Mouse (Mus musculus): Measurements from ENCODE around the gene Lst1.

Lst1 gene

DNA sequence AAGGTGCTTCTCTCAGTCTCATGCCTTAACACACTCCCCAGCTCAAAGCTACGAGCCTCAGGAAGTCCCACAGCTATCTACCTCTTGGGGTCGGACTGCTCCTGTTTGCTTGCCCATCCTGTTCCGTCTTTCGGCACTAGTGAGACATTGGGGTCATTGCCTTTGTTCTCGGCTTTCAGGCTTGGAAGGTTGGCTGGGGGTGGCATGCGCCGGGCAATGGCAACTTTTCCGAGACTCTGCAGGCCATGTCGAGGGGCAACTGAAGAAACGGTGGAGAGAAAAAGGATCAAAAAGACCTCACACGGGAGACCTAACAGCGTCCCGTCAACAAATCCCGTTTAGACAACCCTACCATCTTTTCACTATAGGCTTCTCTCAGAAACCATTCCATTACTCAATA lies 26.1 kb downstream of the Lst1 start:
- no peak for TF ChIP-seq GATA4 (IDR thresholded peaks at IDR 0.05; ENCODE audit: insufficient replicate concordance, low read length)

DNA sequence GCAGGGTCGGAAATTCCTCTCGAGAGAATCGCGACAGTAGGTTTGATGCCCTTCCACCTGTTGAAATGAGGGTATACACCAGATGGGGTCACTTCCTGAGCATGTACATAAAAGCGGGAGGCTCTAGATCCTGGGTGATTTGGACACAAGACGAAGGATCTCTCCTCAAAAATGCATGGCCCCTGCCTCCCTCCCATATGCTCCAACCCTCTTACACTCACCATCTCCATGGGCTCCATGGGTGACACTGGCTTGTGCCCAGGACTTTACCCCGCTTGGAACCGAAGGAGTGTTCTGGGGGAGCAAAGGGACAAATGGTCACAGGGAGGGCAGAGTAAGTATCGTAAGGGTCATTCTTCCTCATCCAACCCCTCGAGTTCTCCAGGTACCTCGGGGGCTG lies 26.8 kb downstream of the Lst1 start:
- TF ChIP-seq GATA4 (IDR thresholded peaks at IDR 0.05; ENCODE audit: insufficient replicate concordance, low read length), result no peak

DNA sequence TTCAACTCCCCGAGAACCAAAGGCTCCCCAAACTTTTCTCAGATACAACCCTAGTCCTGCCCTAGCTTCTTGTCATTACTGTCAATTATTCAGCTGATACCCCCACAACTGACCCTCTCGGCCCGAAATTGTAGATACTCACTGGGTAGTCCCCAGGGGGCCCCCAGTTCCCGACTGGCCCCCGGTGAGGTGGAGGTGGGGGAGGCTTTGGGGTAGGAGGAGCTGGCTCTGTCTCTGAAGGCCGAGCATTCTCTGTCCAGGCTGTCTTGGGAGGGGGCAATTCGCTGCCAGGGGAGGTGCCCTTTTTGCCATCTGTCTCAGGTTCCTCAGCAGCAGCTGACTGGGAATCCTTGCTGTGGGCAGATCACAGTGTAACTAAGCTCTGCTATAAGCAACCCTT lies 28.6 kb downstream of the Lst1 start:
- TF ChIP-seq GATA4 (IDR thresholded peaks at IDR 0.05; ENCODE audit: insufficient replicate concordance, low read length), result no peak

DNA sequence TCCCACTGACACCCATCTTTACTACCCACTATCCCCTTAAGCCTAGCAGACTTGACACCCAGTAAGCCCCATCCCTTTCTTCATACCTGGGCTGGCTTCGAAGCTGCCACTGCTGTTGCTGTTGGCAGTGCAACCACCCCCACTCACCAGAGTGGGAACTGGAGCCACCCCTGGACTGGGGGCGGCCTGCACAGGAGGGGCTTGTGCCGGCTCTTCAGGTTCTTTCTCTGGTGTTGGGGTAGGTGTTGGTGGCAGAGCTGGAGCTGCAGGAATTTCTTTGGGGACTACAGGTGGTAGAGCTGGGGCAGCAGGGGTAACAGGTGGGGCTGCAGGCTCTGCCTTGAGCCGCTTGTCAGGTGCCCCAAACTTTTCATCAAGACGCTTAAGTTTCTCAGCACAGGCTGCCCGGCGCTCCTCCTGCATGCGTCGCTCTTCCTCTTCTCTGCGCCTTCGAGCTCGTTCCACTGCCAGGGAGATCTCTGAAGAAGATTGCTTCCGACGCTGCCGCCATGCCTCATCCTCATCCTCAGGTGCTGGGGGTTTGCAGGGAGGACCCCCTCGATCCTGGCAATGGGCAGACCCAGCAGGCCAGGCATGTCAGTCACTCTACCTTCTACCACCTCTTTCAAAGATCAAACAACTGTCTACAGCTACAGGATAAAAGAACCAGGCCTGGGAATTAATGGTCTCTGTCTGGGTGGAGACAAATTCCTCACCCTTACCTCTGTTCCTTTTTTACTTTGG lies 29.2 kb downstream of the Lst1 start:
- no peak for TF ChIP-seq GATA4 (IDR thresholded peaks at IDR 0.05; ENCODE audit: insufficient replicate concordance, low read length)

DNA sequence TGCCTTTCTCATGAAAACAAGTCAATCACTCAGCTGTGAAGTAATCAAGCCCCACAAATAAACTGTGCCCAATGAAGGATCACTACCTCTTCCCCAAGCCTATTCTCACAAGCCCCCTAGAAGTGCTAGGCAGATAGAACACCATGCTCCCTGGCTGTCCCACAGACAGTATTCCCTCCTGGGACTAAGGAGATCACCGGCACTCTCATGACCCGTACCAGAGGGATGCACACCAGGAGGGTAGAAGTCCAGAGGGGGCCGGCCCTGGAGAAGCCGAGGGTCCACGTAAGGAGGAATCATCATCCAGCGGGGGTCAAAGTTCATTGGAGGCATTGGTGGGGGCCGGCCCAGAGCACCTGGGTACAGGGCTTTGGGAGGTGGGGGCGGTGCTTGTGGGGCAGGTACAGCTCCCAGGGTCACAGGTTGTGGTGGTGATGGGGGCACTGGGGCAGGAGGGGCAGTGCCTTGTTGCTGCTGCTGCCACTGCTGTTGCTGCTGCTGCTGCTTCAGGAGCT lies 30.5 kb downstream of the Lst1 start:
- TF ChIP-seq GATA4 (IDR thresholded peaks at IDR 0.05; ENCODE audit: insufficient replicate concordance, low read length), result no peak

DNA sequence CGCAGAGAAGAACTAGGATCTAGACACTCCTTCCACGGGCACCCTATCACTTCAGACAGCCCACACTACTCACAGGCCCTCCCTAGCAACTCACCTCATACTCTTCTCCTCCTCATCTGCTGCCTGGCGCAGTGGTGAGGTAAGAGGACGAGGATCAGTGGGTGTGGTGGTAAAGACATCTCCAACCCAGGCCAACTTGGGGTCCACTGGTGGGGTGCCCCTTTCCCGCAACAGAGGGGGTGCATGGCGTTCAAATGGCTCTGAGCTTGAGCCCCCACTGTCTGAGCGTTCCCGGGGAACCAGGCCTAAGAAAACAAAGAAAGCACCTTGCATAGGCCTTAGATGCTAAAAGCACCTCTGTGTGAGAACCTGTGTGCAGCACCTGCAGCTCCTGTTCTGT lies 31.0 kb downstream of the Lst1 start:
- TF ChIP-seq GATA4 (IDR thresholded peaks at IDR 0.05; ENCODE audit: insufficient replicate concordance, low read length), result no peak

DNA sequence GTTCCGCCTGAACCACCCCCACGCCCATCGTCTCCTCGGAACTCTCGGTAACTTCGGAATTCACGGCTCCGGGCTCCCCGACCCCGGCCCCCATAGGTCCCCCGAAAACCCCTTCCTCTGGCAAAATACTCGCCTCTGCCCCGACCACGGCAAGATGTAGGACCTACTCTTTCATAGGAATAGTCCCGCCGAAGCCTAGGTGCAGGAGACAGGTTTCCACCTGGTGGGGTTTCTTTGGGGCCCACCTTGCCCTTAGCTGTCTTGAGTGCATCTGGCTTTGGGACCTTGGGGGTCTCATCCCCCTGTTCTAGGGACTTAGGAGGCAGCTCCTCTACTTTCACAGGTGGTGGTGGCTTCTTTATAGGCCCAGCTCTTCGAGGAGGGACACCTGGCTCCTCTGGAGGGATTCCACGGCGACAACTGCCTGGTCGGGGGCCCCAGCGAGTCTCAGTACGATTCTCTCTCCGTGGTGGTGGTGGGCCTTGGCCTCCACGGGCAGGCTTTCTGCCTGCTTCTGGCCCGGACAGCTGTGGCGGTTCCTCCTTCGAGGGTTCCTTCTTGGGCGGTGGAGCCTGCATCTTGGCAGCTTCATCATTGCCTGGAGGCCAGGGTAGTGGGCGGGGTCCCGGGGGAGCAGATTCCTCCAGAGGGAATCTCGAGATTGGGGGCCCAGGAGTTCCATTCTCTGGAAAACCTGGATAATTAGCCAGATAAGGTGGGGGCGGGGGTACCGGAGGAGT lies 31.6 kb downstream of the Lst1 start:
- TF ChIP-seq GATA4 (IDR thresholded peaks at IDR 0.05; ENCODE audit: insufficient replicate concordance, low read length), result no peak

DNA sequence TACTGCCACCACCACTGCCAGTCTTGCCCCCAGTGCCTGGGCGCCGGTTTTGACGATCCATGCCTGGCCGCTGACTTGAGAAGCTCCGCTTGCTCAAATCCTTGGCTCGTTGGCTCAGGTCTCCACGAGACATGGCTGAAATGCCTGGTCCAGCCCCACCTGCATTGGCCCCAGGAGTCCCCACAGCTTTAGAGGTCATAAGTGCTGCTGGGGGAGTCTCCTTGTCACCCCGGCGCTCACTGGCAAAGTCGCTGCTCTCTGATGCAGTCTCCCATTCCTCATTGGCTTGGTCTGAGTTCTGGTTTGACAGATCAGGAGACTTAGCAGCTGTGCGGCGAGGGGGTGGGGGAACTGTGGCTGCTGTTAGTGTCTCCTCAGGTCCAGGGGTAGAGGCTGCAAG lies 32.8 kb downstream of the Lst1 start:
- no peak for TF ChIP-seq GATA4 (IDR thresholded peaks at IDR 0.05; ENCODE audit: insufficient replicate concordance, low read length)

DNA sequence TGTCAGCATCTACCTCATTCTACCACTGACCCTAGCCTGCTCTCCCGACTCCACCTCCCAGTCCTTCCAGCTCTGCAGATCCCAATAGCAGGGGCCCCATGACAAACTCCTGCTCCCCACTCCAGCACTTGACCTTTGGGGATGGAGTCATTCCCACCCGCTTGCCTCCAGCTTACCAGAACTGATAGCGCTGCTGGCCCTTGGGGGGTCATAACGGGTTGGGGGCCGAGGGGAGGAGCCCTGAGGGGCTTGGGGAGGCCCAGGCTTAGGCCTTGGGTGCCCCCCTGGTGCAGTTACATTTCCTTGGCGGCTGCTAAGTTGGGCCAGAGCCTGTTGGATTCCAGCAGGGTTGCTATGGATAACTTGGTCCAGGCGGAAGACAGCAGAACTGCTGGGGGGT lies 33.6 kb downstream of the Lst1 start:
- TF ChIP-seq GATA4 (IDR thresholded peaks at IDR 0.05; ENCODE audit: insufficient replicate concordance, low read length), result no peak

DNA sequence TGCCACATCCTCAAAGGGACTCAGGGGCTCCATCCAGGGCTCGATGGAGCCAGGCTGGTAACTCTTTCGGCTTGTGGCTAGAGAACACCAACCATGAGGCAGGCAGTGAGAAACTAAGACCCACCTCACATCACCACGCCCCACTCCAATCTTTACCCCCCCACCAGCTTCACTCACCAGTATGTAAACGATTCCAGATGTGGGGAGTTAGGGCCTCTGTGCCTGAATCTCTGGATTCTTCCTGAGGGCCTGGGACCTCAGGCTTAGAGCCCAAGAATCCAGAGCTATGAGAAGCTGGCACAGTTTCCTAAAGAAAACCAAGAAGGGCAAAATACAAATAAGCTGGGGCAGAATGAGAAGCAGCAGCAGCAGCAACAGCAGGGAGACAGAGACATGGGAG lies 34.3 kb downstream of the Lst1 start:
- TF ChIP-seq GATA4 (IDR thresholded peaks at IDR 0.05; ENCODE audit: insufficient replicate concordance, low read length), result no peak

DNA sequence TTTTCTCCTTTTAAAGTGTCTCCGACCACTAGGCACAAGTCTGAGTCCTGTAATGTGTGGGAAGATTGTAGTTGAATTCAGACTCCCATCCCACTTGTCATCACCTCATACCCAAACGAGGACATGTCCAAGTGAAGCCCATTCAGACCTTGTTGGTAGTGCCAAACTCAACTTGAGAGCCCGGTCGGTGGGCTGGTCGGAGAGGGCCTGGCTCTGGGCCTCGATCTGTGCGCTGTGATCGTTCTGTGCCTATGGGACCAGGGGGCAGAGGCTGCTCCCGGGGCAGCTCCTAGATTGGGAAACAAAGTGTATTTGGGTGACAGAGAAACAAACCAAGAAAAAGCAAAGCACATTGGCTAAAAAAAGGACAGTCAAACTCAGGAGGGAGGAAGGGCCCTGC lies 35.2 kb downstream of the Lst1 start:
- TF ChIP-seq GATA4 (IDR thresholded peaks at IDR 0.05; ENCODE audit: insufficient replicate concordance, low read length), result no peak

DNA sequence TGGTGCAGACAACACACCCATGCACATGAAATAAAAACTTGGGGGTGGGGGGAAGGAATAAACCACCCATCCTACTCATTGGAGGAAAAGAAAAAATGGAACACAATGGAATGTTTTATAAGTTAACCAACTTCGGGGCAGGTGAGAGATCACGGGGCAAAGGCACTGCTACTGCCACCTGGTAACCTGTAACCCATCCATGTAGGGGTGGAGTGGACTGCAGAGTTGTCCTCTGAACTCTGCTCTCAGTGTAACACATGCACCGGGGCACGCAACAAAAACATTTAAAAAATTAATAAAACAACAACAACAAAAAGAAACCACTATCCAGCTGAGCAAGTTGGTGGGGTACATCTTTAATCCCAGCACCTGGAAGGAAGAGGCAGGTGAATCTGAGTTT lies 36.1 kb downstream of the Lst1 start:
- no peak for TF ChIP-seq GATA4 (IDR thresholded peaks at IDR 0.05; ENCODE audit: insufficient replicate concordance, low read length)

DNA sequence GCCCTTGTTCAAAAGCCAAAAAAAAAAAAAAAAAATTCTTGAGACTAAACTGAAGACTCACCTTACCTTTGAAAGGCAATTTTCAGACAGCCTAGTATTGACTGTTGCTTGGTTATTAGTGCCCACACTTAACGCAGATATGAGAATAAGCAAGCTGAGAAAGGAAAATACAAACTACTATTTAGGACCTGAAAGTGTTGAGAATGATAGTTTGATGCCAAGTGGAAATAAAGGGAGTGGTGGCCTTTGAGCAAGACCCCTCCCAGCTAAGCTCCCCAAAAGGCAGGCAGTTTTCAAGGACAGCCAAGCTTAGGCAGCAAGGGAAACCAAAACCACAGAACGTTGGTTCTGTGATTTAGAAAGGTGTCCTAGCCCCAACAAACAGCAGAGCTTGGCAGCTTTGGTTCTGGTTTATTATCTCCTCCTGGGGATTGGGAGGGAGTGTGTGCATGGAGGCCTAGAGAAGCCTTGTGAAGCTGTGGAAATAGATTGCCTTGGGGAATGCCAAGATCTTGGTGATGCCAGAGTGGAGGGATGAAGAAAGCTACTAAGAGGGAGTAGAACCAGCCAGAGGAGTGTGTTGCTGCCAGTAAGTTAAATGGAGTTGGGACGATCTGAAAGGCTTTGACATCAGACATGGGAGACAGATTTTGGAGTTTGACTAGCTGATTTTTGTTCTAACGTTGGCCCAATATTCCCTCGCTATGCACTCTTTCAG lies 40.2 kb downstream of the Lst1 start:
- no peak for TF ChIP-seq GATA4 (IDR thresholded peaks at IDR 0.05; ENCODE audit: insufficient replicate concordance, low read length)

DNA sequence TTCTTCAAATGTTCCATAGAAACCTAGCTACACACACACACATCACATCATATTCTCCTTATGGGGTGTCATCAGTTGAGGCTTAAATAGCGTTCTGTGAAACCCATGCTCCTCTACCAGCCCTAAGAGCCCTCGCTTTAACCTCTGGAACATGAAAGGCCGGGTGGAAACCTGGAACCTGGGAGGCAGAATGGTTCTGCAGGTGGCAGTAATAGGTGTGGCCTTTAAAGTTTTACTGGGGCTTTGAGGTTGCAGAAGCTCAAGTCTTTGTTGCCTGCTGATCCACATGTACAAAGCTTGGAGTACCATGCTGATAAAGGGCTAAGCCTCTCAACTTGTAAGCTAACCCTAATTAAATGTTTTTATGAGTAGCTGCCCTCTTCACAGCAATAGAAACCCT lies 40.9 kb downstream of the Lst1 start:
- TF ChIP-seq GATA4 (IDR thresholded peaks at IDR 0.05; ENCODE audit: insufficient replicate concordance, low read length), result no peak

DNA sequence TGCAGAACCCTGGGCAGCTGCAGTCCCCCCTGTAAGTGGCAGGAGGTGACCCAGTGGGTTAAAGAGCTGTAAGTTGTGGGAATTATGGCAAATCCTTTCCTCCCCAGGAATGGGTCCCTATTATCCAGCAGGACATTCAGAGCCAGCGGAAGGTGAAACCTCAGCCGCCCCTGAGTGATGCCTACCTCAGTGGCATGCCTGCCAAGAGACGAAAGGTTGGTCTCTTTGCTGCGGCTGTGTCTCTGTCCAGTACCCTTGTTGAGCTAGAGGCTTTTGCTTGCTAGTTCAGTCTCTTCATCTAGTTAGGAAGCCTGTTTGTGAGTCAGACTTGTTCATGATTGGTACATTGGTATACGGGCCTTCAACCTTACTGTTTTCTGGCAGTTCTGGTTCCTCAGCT lies 42.1 kb downstream of the Lst1 start:
- TF ChIP-seq GATA4 (IDR thresholded peaks at IDR 0.05; ENCODE audit: insufficient replicate concordance, low read length), result no peak

DNA sequence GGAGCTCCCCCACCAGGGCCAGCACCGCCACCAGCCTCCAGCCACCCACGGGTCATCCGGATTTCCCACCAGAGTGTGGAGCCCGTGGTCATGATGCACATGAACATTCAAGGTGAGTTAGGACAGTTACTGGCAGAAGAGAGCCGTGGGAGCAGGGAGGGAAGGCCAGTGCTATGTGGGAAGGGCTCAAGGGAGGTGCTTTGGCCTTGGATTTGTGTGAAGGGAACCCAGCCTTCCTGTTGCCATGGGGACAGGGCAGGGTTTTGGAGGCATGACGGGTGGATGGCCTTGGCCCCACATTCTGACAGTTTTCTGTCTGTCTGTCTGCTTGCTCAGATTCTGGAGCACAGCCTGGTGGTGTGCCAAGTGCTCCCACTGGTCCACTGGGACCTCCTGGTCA lies 46.3 kb downstream of the Lst1 start:
- no peak for TF ChIP-seq GATA4 (IDR thresholded peaks at IDR 0.05; ENCODE audit: insufficient replicate concordance, low read length)

Measured in liver, adult (tissue).